Mouse (Mus musculus): Measurements from ENCODE around the gene Ankrd33b. TPM values are rescaled to one million over a fixed set of nuclear protein-coding genes. Genes with fewer than 3 reads are reported as not detected.

Ankrd33b gene
- polyA plus RNA-seq, 1 experiment from 2014 or later = 0.20 TPM

DNA sequence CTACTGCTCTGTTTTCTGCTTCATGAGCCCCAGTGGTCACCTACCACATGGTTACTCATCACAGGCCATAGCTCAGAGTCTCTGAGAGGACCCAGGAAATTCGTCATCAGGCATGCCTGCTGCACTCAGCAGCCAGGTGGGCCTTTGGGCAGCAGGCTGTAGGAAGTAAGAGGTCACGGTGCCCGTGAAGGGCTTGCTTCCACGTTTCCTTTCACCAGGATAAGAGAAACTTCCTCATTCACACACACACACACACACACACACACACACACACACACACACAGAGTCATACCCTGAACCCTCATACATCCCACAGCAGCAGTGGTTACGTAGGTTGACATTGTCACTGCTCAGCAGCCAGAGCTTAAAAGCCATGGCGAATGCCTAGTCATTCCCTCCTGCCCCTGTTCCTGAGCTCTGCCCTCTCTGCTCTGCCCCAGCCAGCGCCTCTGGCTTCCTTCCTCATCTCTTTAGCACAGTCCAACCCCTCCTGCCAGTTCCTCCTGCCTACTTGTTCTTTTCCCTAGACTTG lies 17.6 kb downstream of the Ankrd33b start:
- H3K9ac ChIP-seq (replicated peaks) = no peak overlapping the region
- H3K36me3 ChIP-seq = no peaks in the 10 kb centered on the region
- H3K4me3 ChIP-seq (replicated peaks) = no peak overlapping the region
- H3K9me3 ChIP-seq = no peaks in the 10 kb centered on the region
- H3K4me2 ChIP-seq = no peak overlapping the region
- H3K4me1 ChIP-seq (replicated peaks) = no peaks in the 10 kb centered on the region
- H3K27ac ChIP-seq = no peak overlapping the region
- WGBS = 77% methylated on average over 7 of the region's 7 CpGs
- no peak for ATAC-seq (ENCODE audit: insufficient number of reproducible peaks, insufficient read depth, low FRiP score, low TSS enrichment, low read depth)
- no peaks in the 10 kb centered on the region for H3K27me3 ChIP-seq

GRCm38 (mm10) chr15:31349046-31349445 lies 18.5 kb downstream of the Ankrd33b start:
- H3K36me3 ChIP-seq = no peaks in the 10 kb centered on the region
- H3K9me3 ChIP-seq = no peaks in the 10 kb centered on the region
- no peaks in the 10 kb centered on the region for H3K4me1 ChIP-seq (replicated peaks)
- no peak for ATAC-seq (ENCODE audit: insufficient number of reproducible peaks, insufficient read depth, low FRiP score, low TSS enrichment, low read depth)
- no peak overlapping the region for H3K27ac ChIP-seq
- H3K9ac ChIP-seq (replicated peaks) = no peak overlapping the region
- WGBS = 88% methylated on average over 5 of the region's 5 CpGs
- H3K4me2 ChIP-seq = no peak overlapping the region
- no peak overlapping the region for H3K4me3 ChIP-seq (replicated peaks)
- H3K27me3 ChIP-seq = no peaks in the 10 kb centered on the region

- Histone ChIP-seq H3K27ac (no peak overlapping the region), H3K9me3 (no peaks in the 10 kb centered on the region), H3K27me3 (no peaks in the 10 kb centered on the region), H3K9ac (replicated peaks) (no peak overlapping the region), H3K36me3 (no peaks in the 10 kb centered on the region), H3K4me1 (replicated peaks) (peaks cover 5% of the 10 kb centered on the region; the same call in 1 of the 2 replicates), H3K4me3 (replicated peaks) (no peak overlapping the region), H3K4me2 (no peak overlapping the region)
- ATAC-seq (ENCODE audit: insufficient number of reproducible peaks, insufficient read depth, low FRiP score, low TSS enrichment, low read depth) = no peak
- WGBS = 81% methylated on average over 5 of the region's 5 CpGs
Measured at GRCm38 (mm10) chr15:31348241-31348640, 19.3 kb downstream of the Ankrd33b start.

DNA sequence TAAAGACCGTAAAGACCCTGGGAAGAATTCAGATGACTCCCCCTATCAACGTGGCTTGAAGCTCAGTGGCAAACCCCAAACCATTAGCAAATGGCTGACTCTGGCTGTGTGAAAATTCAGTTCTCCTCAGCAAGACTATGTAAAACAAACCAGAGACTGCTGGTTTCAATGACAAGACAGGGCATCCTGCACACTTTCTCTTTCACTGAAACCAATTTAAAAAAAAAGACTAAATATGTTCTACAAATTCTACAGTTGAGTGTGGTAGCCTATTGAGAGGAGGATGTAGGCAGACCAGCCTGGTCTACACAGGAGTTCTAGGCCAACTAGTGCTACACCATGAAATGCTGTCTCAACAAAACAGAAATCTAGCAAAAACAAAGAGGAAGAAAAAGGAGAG lies 21.0 kb downstream of the Ankrd33b start:
- no peak overlapping the region for H3K4me2 ChIP-seq
- 56% methylated on average over 2 of the region's 2 CpGs for WGBS

DNA sequence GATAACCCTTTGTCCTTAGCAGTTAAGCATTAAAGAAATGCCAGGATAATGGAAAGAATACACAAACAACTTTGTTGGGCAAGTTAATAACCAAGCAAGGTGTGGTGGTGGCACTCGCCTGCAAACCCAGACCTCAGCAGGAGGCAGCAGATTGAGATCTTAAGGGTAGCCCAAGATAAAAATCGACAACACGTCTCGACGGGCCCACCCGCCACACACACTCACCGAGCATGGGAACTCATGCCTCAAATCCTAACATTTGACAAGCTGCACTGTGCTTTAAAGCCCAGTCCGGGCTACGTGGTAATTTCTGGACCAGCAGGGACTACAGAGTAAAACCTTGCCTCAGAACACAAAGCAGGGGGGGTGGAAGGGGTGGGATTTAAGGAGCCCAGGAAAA lies 22.2 kb downstream of the Ankrd33b start:
- H3K9me3 ChIP-seq = no peaks in the 10 kb centered on the region
- H3K4me3 ChIP-seq (replicated peaks) = no peak overlapping the region
- H3K9ac ChIP-seq (replicated peaks) = no peak overlapping the region
- no peaks in the 10 kb centered on the region for H3K36me3 ChIP-seq
- WGBS = 64% methylated on average over 9 of the region's 9 CpGs
- no peaks in the 10 kb centered on the region for H3K27me3 ChIP-seq
- H3K27ac ChIP-seq = no peak overlapping the region
- ATAC-seq (ENCODE audit: insufficient number of reproducible peaks, insufficient read depth, low FRiP score, low TSS enrichment, low read depth) = no peak
- no peak overlapping the region for H3K4me2 ChIP-seq
- H3K4me1 ChIP-seq (replicated peaks) = peaks cover 8% of the 10 kb centered on the region; the same call in 1 of the 2 replicates

More for the DNA sequence above, 21.0 kb downstream of the Ankrd33b start:
- Histone ChIP-seq H3K4me1 (replicated peaks) (peaks cover 8% of the 10 kb centered on the region; the same call in 1 of the 2 replicates), H3K27me3 (no peaks in the 10 kb centered on the region), H3K27ac (no peak overlapping the region), H3K36me3 (no peaks in the 10 kb centered on the region), H3K9me3 (no peaks in the 10 kb centered on the region), H3K4me3 (replicated peaks) (no peak overlapping the region), H3K9ac (replicated peaks) (no peak overlapping the region)
- no peak for ATAC-seq (ENCODE audit: insufficient number of reproducible peaks, insufficient read depth, low FRiP score, low TSS enrichment, low read depth)

DNA sequence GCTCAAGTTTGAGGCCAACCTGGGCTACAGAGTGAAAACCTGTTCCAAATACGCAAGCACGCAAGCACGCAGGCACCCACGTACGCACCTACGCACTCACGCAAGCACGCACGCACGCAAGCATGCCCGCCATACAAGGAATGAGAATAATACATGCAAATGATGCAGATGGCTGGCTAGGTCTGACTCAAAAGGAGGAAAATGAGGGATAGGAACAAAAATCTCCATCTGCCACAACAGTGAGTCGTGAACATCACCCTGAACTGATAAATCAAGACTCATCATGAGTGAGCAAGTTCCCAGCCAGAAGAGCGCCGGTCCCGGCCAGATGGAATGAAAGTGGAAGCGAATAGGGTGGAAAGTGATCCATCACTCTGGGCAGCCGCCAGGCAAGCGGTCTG lies 22.7 kb downstream of the Ankrd33b start:
- WGBS = 88% methylated on average over 18 of the region's 18 CpGs
- Histone ChIP-seq H3K27me3 (no peaks in the 10 kb centered on the region), H3K27ac (no peak overlapping the region), H3K4me1 (replicated peaks) (peaks cover 8% of the 10 kb centered on the region; the same call in 1 of the 2 replicates), H3K9me3 (no peaks in the 10 kb centered on the region), H3K9ac (replicated peaks) (no peak overlapping the region), H3K36me3 (no peaks in the 10 kb centered on the region), H3K4me3 (replicated peaks) (no peak overlapping the region), H3K4me2 (no peak overlapping the region)
- ATAC-seq (ENCODE audit: insufficient number of reproducible peaks, insufficient read depth, low FRiP score, low TSS enrichment, low read depth) = no peak

DNA sequence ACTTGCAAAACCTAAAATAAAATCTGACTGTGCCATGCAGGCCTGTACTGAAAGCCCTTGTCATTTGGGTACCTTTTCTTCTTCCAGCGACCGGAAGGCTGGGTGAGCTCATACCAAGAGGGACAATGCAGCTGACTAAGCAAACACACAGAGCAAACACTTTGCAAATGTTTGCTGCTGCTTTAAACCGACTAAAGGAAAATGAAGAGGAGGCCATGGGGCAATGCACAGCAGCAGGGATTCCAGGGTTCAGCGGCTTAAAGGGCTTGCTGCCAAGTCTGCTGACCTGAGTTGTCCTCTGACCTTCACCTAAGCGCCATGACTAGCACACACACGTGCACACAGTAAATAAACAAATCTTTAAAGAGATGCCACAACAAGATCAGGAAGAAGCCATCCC lies 23.9 kb downstream of the Ankrd33b start:
- 29% methylated on average over 6 of the region's 6 CpGs for WGBS

DNA sequence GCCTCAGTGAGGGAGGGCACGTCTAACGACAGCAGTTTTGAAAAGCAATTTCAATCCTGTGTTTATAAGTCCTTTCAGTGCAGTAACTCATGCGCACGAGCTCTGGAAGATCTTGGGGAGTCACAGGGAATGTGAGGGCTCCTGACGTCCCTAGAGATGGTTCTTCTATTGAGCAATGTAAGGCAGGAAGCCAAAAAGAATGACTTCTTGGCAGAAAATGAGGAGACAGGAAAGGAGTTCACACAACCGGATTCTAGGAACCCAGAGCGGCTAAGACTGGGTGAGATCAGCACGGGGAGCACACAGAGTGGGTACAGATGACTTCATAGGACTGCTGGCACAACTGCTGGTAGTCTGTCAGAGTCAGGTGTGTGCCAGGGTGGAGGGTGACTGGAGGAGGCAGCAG lies 25.0 kb downstream of the Ankrd33b start:
- Histone ChIP-seq H3K36me3 (no peaks in the 10 kb centered on the region), H3K4me1 (replicated peaks) (peaks cover 8% of the 10 kb centered on the region; the same call in 1 of the 2 replicates), H3K4me3 (replicated peaks) (no peak overlapping the region), H3K27ac (no peak overlapping the region), H3K4me2 (no peak overlapping the region), H3K27me3 (no peaks in the 10 kb centered on the region), H3K9me3 (no peaks in the 10 kb centered on the region), H3K9ac (replicated peaks) (no peak overlapping the region)
- ATAC-seq (ENCODE audit: insufficient number of reproducible peaks, insufficient read depth, low FRiP score, low TSS enrichment, low read depth) = no peak
- 57% methylated on average over 8 of the region's 8 CpGs for WGBS

More for the DNA sequence above, 23.9 kb downstream of the Ankrd33b start:
- no peaks in the 10 kb centered on the region for H3K9me3 ChIP-seq
- no peaks in the 10 kb centered on the region for H3K36me3 ChIP-seq
- H3K27me3 ChIP-seq = no peaks in the 10 kb centered on the region
- no peak overlapping the region for H3K4me3 ChIP-seq (replicated peaks)
- H3K9ac ChIP-seq (replicated peaks) = no peak overlapping the region
- no peak for ATAC-seq (ENCODE audit: insufficient number of reproducible peaks, insufficient read depth, low FRiP score, low TSS enrichment, low read depth)
- no peak overlapping the region; the same call in 1 of the 2 replicates for H3K27ac ChIP-seq
- no peak overlapping the region for H3K4me2 ChIP-seq
- H3K4me1 ChIP-seq (replicated peaks) = peaks cover 8% of the 10 kb centered on the region; the same call in 1 of the 2 replicates

GRCm38 (mm10) chr15:31342001-31342400 lies 25.5 kb downstream of the Ankrd33b start:
- Histone ChIP-seq H3K27me3 (no peaks in the 10 kb centered on the region), H3K4me2 (no peak overlapping the region), H3K9me3 (no peaks in the 10 kb centered on the region), H3K27ac (no peak overlapping the region), H3K4me3 (replicated peaks) (no peak overlapping the region), H3K36me3 (no peaks in the 10 kb centered on the region), H3K9ac (replicated peaks) (no peak overlapping the region), H3K4me1 (replicated peaks) (peaks cover 8% of the 10 kb centered on the region; the same call in 1 of the 2 replicates)
- WGBS = 33% methylated on average over 1 of the region's 1 CpGs
- no peak for ATAC-seq (ENCODE audit: insufficient number of reproducible peaks, insufficient read depth, low FRiP score, low TSS enrichment, low read depth)

DNA sequence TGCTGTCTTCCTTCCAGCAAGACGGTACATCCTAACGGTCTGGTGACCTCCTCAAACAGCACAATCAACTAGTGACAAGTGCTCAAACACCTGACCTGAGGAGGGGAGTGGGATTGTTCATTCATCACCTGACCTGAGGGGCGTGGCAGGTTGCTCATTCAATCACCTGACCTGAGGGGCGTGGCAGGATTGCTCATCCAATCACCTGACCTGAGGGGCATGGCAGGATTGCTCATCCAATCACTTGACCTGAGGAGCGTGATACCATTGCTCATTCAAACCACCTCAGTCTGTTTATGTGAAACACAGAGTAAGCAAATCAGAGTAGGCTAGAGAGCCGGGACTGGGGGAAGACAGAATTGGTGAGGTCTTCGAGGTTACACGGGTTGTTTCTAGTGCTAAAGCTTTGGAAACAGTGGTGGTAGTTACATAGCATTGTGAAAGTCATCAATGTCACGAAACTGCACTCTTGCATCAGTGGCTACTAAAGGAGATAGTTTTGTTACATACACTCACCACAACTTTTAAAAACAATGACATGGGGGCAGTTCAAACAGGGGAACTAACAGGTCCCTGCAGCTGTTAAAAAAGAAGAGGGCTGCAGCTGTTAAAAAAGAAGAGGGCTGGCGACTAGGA lies 28.8 kb downstream of the Ankrd33b start:
- Histone ChIP-seq H3K4me3 (replicated peaks) (no peak overlapping the region), H3K27ac (no peak overlapping the region), H3K4me2 (no peak overlapping the region), H3K4me1 (replicated peaks) (peaks cover 8% of the 10 kb centered on the region; the same call in 1 of the 2 replicates), H3K36me3 (no peaks in the 10 kb centered on the region), H3K9ac (replicated peaks) (no peak overlapping the region), H3K9me3 (no peaks in the 10 kb centered on the region), H3K27me3 (no peaks in the 10 kb centered on the region)
- 80% methylated on average over 10 of the region's 10 CpGs for WGBS
- ATAC-seq (ENCODE audit: insufficient number of reproducible peaks, insufficient read depth, low FRiP score, low TSS enrichment, low read depth) = no peak

GRCm38 (mm10) chr15:31337983-31338382 lies 29.5 kb downstream of the Ankrd33b start:
- no peaks in the 10 kb centered on the region for H3K36me3 ChIP-seq
- H3K9ac ChIP-seq (replicated peaks) = no peak overlapping the region
- H3K9me3 ChIP-seq = no peaks in the 10 kb centered on the region
- no peak overlapping the region for H3K4me3 ChIP-seq (replicated peaks)
- WGBS = 85% methylated on average over 6 of the region's 6 CpGs
- H3K27ac ChIP-seq = no peak overlapping the region
- no peak for ATAC-seq (ENCODE audit: insufficient number of reproducible peaks, insufficient read depth, low FRiP score, low TSS enrichment, low read depth)
- no peak overlapping the region for H3K4me2 ChIP-seq
- 0 out of 2 replicates have a peak, but pooled peaks cover 3% of the 10 kb centered on the region for H3K4me1 ChIP-seq (replicated peaks)
- no peaks in the 10 kb centered on the region for H3K27me3 ChIP-seq

Data from limb, embryonic 12.5 days (tissue).